Mouse (Mus musculus): ENCODE measurements around the gene Rep15.

The Rep15 gene

DNA sequence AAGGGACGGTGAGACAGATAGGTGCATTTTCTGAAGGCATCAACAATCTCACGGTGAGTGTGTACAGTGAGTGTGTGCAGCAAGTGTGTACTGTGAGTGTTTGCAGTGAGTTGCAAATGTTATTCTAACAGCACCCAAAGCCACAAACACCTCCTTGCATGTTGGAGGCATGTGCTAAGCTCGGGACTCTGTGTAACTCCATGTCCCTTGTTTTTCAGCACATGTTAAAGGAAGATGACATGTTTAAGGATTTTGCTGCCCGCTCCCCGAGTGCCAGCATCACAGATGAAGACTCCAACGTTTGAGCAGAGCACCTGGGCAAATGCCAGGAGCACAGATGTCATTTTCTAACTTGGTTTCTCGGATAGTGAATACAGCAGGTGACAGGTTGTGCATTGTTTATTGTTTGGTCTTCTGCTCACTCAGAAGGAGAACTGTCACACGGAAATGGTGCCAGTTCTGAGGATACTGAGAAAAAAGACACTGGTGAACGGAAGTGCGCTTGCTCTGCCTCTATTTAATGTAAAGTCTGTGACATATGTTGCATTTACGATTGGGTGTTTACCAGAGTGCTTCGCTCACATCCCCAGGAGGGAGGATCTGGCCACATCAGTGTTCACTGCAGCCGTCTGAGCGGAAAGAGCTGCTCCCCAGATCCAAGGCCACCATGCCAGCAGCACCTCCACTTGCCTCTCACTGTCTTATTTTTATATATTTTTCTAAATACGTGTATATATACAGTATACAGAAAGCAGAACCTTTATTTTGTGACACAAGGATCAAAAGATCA is 2.1 kb upstream of the Rep15 start:
- no peak for DNase-seq

DNA sequence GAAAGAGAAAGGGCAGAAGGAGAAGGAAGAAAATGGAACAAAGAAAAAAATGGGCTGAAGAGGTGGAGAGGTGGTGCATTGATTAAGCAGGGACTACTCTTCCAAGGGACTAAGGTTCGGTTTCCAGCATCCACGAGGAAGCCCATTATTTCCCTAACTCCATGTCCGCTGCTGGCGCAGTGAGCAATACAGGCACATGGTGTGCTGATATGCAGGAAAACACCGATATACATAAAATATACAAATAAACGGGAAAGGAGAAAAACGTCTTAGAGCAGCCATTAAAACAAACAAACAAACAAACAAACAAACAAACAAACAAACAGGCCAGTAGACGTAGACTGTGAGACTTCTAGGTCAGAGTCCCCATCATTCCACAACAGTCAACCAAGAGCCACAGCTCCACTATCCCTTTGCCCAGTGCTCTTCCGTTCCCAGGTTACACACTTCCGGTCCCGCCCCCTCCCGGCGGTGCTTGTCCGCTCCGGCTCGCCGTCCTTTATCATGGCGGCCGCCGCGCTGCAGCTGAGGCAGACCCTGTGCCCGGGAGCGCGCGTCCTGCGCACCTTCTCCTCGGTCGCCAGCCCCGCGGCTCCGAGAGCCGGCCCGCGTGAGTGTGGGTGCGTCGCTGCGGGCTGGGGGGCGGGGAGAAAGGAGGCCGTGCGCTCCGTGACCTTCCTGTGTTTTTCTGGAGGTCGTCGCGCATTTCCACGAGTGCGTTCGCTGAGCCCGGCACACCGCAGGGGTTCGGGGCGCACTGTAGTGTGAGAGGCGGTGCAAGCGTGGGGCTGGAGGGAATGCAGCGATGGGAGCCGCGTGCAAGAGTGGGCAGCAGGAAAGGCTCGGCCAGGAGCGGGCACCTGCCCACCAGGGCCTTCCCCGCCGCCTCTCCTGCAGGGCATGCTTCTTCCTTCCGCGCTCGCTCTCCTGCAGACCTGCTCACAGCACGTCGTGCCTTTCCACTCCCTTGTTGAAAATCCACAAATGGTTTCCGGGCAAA is 10.2 kb downstream of the Rep15 start, which contains the start of gene Mrps35:
TSS of gene Mrps35 (plus strand) at position 474 of the 1,000 bp plus-strand sequence.
- DNase-seq: peak; percentile 91

DNA sequence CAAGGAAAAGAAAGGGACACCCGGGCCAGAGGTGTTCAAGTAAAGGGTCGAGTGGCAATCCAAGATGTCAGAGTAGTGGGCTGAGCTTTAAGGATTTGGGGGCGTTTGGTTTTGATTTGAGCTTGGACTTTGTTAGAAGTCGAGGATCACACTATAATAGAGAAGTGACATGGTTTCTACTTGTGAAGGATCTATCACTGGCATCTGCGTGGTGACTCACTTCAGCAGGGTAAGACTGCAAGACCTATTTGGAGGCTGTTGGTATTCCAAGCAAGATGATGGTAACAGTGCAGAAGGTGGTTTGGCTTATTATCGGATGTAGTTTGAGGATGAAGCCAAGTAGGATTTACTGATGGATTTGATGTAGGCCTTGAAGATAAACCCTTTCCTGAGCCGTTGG is 11.2 kb downstream of the Rep15 start:
- no peak for DNase-seq

DNA sequence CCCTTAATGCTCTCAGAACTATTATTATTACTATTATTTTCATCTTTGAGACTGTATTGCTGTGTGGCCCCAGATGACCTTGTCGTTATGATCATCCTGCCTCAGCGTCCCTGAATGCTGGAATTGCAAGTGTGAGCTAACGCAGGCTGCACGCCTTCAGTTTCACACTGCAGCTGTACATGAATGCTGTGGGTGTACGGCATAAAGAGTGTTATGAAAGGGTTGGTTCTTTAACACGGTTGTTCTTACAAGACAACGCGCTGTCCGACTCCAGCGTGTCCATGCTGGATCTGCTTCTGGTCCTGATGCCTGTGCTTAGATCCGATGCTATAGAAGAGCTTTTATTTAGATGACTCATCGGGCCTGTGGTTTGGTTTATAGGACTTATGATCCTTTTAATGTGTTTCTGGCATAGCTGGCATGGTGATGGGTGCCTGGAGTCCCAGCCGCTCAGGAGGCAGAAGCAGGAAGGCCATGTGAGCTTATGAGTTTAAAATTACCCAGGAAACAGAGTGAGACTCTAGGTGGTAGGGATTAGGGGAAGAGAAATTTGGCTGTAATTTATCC is 16.9 kb downstream of the Rep15 start:
- DNase-seq: no peak

DNA sequence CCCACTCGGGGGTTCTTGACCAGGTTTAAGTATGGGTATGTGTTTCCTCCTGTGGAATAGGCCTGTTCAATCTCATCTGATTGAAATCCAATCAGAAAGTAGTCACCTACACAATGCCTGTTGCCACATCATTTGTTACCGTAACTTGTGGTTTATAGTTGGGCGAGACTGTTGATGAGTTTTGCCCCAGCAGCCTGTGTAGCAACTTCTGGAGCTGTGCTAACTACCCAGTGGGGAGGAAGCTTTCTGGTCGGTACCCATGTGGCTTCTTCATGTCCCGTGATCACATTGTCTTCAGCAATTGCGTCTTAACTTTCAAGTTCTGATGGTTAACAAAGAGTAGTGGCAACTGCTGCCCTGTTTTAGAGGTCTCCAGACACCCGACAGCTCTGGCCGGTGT is 19.3 kb downstream of the Rep15 start:
- no peak for DNase-seq

DNA sequence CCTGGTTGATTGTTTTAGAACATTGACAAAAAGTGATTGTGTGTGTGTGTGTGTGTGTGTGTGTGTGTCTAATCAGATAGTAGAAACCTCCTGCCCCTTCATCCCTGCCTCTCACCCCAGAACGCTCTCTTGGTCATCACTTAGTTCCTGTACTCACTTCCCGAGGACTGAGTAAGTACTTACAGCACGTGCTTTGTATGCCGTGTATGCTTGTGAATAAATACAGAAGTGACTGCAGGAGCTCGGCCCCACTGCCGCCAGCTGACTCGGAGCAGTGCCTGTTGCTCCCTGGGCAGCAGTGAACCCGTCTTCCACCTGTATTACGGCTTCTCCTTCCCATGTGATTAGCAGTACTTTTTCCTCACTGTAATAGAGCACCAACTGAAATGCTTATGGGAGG is 20.1 kb downstream of the Rep15 start:
- DNase-seq: no peak

DNA sequence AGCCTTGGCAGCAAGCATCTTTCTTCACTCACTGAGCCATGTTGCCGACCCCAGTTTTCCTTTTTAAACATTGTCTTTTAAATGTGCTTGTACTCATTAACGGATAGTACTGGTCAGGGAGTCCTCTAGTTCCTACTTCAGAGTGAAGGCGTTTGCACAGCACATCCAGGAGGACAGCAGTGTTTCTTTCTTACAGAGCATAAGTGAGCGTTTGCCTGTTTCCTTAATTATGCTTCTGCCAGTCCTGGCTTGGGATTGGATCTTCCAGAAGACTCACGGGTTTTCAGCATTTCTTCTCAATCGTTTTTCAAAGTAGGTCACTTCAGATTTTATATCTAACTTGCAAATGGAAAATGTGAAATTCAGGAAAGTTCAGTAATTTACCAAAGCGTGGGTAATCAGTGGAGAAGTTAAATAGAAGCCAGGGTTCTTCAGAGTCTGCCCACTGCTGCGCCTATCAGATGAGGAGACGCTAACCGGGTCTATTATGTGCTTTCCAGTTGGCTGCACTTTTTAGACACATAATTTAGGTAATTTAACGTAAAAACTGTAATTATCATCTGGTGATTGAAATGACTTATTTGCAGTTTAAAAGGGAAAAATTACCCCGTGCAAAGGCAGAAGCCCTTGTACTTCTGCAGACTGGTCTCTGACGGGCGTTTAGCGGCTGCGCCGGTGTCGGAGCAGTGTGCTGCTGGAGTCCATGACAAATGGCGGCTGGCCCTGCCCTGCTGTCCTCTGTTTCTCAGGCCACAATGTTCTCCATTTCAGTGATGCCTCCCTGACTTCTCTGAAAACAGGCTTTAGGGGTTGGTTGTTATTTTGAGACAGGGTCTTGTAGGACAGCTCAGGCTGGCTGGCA is 21.6 kb downstream of the Rep15 start:
- DNase-seq: peak; percentile 82

DNA sequence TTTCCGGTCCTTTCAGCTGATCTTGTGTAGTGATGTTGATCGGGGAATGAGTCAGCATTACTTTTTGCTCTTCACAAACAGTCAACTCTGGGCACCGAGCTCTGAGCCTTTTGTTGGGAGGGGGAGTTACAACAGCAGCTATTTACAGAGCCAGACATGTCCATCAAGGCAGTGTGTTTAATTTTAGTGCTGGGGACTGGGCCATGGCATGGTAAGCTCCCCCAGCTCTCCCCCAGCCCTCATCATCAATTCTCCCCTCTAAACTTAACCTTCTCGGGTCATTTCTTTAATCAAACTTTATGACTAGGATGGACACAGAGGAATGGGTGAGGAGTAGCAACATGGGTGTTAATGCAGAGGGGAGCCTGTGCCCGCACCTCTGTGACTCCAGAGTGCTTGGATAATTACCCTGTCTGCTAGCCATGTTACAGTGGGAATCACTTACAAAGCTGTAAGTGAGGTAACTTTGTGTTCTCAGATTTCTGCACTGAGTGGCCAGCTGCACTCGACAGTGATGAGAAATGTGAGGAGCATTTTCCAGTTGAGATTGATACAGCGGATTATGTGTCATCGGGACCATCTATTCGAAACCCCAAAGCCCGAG is 23.1 kb downstream of the Rep15 start:
- no peak for DNase-seq

DNA sequence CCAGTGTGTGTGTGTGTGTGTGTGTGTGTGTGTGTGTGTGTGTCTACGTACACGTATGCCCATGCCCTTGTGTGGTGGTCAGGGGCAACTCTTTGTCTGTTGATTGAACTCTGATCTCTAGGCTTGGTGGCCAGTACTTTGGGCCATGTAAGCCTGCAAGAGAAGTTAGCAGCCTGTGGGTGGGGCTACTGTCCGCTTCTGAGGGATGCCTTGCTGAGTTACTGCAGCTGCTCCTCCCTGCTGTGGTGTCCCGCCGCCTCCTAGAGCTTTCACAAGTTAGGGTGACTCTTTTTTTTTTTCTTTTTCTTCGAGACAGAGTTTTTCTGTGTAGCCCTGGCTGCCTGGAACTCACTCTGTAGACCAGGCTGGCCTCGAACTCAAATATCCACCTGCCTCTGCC is 26.9 kb downstream of the Rep15 start:
- DNase-seq: peak; percentile 26

DNA sequence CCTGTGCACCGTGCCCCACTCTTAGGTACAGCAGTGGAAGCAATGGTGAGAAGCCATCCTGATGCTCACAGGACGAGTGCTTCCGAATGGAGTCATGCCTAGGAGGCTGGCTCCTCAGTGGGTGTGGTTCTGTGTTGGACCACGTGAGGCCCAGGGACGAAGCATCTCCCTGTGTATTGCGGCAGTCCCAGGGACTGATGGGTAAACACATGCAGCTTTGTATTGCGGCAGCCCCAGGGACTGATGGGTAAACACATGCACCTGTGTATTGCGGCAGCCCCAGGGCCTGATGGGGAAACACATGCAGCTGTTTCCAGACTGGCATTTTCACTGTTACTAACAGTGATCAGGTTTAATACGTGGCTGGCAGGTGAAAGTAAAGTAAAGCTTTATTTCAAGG is 29.2 kb downstream of the Rep15 start:
- DNase-seq: no peak

DNA sequence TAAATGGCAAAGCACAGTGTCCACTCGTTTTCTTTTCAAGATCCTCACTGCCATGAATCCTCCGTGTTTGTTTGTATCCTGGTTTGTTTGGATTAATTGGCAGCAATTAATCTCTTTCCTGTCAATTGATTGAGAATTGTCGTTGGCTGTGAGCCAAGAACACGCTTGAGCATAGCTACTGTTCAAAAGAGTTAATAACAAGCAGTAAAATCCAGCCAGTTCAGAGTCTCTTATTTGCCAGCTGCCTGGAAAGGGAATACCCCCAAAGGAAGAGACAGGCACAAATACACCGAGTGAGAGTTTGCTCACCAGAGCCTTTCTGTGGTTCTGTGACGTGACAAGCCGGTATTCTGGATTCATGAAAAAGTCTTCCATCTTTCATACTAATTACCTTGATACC is 29.6 kb downstream of the Rep15 start:
- no peak for DNase-seq

DNA sequence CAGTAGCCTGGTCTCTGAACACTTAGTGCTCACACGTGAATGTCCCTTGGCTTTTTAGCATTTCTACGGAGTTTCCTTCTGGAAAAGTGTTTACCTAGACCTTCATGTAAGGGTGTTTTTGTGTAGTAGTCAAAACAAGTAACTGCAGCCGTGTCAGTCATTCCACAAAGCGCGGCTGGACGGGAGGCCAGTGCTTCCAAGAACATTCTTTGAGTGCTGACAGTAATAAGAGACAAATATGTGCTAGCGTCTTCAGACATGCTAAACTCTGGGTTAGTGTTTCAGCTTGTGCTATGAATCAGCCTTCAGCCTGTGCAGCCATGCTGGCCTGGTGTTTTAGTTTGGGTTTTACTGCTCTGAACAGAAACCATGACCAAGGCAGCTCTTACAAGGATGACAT is 30.3 kb downstream of the Rep15 start:
- no peak for DNase-seq

DNA sequence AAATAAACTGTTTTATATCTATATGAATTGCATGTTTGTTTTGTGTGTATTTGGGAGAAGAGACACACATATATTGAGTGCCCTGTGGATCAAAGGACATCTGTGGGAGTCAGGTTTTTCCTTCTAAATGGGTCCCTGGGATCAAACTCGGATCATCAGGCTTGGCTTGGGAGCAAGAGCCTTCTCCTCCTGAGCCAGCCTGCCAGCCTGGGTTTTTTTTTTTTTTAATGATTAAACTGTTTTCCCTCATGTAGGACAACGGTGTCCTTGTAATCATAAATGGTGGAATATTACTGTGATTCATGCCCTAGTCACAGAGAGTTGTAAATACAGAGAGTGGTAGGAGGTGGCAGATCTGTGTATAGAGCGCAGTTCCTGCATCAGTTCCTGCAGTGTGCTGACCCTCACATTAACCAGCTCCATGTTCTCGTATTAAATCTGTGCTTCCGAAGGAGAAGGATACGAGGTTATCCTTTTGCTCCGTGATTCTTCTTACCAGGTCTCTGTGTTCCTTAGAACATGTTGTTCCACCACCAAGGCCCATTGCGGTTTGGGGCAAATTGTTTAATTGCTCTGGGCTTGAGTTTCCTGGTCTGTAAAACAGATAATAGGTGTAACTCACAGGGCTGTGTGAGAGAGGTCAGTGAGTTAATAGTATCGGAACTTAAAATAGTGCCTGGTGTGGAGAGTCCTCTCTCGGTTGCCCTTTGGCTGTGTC is 32.0 kb downstream of the Rep15 start:
- DNase-seq: peak; percentile 68

DNA sequence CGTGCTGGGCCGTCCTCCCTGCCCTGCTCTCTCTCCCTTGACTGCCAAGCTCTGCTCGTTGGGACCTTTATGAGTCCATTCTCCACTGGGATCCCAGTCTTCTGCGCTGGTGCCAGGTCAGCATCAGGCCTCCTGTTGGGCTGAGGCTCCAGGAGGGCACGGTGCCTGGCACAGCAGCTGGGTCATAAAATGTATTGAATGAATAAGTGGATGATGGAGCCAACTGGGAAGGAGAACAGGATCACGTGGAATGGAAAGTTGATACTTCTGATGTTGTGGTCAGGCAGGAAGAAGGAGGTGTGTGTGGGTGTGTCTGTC is 32.5 kb downstream of the Rep15 start:
- DNase-seq: peak; percentile 83

DNA sequence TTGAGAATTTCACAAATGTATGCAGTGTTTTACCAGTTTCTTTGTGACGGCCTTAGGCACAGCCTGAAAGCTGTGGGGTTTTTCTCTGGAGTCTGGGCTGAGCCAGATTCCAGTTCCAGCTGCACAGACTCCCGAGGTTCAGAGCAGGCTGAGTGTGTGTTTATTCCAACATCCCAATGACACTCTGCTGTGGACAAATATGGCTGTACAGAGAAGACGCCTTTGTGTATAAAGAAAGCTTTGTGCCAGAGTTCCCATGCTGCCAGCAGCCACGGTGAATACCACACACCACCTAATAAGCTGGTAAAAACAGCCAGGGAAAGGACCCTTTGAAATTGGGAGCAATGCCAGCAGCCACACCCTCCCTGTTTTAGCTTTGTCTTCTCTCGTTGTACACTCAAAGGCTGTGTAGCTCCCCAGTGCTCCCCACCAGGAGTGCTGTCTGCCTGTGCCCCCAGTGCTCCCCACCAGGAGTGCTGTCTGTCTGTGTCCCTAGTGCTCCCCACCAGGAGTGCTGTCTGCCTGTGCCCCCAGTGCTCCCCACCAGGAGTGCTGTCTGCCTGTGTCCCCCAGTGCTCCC is 43.5 kb downstream of the Rep15 start:
- no peak for DNase-seq

DNA sequence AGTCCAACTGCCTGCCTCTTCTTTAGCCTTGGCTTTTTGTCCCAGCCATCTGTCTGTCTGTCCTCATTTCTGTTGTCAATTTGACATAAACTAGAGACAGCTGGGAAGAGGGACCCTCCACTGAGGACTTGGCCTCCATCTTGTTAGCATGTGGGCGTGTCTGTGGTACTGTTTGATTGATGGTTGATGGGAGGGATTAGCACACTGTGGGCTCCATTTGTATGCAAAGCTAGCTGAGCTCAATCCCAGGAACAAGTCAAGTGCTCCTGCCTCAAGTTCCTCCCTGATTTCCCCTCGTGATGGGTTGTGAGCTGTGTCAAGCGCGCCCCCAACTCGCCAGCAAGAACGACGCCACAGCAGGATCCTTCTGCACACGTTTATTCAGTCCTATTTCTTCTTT is 44.5 kb downstream of the Rep15 start:
- DNase-seq: no peak

DNA sequence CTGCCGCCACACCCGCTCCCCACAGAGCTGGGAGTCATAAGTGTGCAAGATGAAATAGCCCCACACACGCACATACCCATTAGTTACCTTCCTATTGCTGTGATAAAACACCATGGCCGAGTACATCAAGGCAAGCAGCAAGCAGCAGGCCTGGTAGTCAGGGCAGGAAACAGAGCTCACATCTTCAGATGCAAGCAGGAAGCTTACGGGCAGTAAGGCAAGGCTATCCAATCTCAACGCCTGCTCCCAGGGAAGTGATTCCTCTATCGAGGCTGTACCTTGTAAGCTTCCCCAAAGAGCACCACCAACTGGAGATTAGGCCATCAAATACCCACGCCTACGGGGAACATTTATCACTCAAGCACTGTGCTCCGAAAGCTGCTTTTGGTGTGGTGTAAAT is 47.5 kb downstream of the Rep15 start:
- no peak for DNase-seq
